Mouse (Mus musculus) testis, adult 2 months (tissue): ENCODE measurements around the gene Dusp16.

Experiments
- CTCF ChIP-seq: fragments of 200-500 bp; IDR thresholded peaks from 2 replicates; pipeline ENCODE4 v1.5.1; 2012; ENCODE audit warnings: low read depth, mild to moderate bottlenecking, inconsistent platforms, low read length, moderate library complexity; ENCODE audit not compliant: control insufficient read depth, insufficient read depth, insufficient replicate concordance
- POLR2A ChIP-seq: fragments of 200-500 bp; IDR thresholded peaks from 2 replicates; pipeline ENCODE4 v1.6.1; 2012; ENCODE audit warnings: low read depth, mild to moderate bottlenecking, inconsistent platforms, low read length, moderate library complexity; ENCODE audit not compliant: control insufficient read depth

- TF ChIP-seq CTCF (no peak), POLR2A (no peak)
Measured at GRCm38 (mm10) chr6:134685515-134685914, 106.9 kb downstream of the Dusp16 start.
